Mouse (Mus musculus): ENCODE data around the gene Prkch.

Prkch gene

DNA sequence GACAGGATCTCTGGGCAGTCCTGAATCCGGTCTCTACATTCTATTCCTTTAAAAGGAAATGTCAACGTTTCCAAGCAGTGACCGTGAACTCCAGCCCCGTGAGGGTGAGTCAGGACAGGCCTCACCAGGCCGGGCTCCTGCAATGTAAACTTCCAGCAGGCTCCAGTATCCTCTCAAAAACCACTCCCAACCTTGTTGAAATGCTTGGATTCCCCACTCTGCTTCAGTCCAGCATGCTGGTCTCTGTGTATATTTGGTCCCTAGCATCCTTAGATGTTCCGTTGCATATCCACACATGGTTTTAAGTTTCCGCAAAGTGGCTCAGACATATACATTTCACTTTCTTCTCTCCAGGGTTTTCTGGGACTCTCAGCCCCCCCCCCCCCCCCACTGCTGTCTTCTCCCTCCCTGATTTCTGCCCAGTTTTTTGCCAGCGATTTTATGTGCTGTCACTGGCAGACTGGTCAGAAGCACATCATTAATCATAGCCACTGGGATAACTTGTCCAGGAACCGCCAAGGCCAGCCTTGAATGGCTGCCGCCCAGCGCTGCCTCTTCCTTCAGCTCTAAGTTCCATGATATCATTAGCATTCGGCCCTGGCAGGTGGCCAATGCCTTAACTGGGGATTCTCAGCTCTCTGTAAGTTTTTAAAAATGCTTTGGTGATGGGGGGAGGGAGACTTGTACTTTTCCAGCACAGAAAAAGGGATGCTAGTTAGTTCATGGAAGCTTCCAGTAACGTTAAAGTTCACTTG is 225.6 kb downstream of the Prkch start:
- no peak for DNase-seq

DNA sequence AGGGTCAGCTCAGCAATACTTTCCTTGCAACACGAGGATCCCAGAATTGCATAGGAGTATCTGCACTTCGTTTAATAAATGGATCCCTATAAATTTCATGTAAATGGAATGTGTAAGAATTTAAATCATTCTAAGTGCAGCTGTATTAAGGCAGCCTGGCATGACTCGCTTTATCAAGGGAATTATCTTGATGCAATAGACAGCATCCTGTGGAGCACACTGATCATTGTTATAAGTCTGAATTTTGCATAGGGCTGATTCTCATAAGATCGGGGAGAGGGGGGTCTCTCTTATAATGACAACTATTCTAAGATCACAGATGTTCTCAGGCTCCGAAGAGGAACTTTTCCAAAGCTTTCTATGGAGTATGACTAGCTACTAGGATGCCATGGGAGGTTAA is 226.3 kb downstream of the Prkch start:
- no peak for DNase-seq

DNA sequence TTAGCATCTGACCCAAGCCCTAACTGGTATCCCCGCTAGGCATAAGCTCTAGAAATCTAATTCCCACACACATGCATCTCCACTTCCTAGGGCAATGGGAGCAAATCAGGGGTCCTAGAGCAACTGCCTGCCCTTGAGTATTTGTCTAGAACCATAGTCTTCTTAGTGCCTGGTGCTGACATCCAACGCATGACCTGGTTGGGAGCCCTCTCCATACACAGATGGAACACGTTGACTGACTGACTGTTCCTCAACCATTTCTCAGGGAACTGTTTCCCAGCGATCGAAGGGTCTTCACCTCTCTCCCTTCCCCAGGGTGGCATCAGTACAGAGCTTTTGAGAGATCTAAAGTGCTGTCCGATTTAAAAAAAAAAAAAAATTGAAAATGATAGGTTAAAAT is 227.6 kb downstream of the Prkch start:
- DNase-seq: no peak

- no peak for DNase-seq
These were observed 228.7 kb downstream of the Prkch start for GRCm38 (mm10) chr12:73813016-73813900.

GRCm38 (mm10) chr12:73814056-73814735 is 229.6 kb downstream of the Prkch start:
- DNase-seq: no peak

DNA sequence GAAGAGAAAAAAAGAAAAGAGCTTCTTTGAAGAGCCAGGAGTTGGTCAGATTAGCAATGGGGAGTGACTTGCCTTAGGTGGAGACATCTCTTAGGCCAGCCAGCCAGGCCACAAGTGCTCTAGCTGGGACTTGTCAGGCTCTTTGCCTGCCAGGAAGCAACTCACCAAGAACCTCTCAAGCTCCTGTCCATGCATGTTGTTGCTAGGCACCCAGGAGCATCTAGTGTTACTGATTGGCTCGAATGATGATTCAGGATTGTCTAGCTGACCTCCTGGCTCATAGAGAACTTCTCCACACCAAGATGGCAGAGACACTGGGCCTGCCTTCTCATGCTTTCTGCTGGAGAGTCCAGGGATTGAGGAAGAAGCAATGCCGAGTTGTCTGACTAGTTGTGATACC is 230.3 kb downstream of the Prkch start:
- no peak for DNase-seq

DNA sequence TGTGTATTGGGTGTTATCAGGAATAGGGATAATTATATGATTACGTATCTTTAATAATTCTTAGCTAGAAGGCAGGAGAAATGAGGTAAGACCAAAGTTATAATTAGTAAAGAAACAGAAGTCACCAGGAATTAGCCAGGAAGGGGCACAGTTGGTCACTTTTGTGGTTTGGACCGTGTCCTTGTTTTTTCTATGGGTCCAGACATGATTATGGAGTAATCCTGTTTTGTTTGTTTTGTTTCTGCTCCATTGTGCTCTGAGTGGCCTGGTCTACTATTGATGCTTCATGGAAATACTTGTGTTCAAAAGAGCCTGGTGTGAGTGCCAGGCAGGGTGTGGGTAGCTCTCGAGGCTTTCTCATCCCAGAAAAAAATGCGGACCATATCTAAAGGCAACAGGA is 230.9 kb downstream of the Prkch start:
- no peak for DNase-seq

- DNase-seq: no peak
These were observed 231.3 kb downstream of the Prkch start for GRCm38 (mm10) chr12:73815892-73816291.

- no peak for DNase-seq
These were observed 232.3 kb downstream of the Prkch start for GRCm38 (mm10) chr12:73816866-73817265.

GRCm38 (mm10) chr12:73818801-73819200 is 234.2 kb downstream of the Prkch start:
- DNase-seq: no peak

GRCm38 (mm10) chr12:73821176-73821575 is 236.6 kb downstream of the Prkch start:
- no peak for DNase-seq

DNA sequence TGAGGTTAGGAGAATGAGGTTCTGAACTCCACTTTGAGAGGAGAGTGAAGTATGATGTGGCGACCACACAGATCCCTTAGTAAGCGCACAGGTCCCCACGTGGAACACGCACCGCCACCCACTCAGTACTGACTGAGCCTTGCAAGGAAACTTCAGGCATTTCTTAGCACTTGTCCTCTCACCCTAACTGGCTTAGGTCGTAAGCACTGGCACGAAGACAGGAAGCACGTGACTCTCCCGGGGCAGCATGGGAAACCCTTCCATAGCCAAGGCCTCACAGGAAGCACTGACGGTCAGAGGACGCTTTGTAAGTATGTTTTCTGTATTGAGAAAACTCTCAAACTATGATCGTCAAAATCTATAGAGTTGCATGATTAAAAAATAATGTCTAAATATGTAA is 237.7 kb downstream of the Prkch start:
- DNase-seq: no peak

DNA sequence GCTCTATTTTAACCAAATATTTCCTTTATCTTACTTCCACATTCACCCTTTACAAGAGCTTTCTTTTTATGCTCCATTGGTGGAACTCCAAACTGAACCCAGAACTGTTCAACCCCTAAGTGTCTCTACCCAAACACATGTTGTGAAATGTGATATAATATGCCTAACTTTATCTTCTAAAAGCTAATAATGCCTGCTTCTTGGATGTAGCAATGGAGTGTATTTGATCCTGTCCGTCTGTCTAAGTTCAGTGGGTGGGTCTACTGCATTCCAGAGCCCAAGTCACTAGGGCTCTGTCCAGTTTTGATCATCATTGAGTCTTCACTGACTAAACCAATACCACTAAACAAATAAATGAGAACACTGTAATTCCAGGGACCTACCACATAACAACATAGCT is 240.2 kb downstream of the Prkch start:
- DNase-seq: no peak

All from thymus, postnatal 4 days (tissue).